Mouse (Mus musculus): ENCODE measurements around the gene Ifna5.

- TF ChIP-seq CTCF (IDR thresholded peaks at IDR 0.05; ENCODE audit: extremely low read depth, insufficient read length, insufficient replicate concordance, low read depth, low read length) (no peak), POLR2A (IDR thresholded peaks at IDR 0.05; ENCODE audit: low read depth, low read length) (no peak)
Observed at GRCm38 (mm10) chr4:88878246-88878645, 42.9 kb downstream of the Ifna5 start.

All from small intestine, adult 2 months (tissue).